Mouse (Mus musculus) adrenal gland (tissue): ENCODE measurements around the gene Pvr.

Experiments used
- intact Hi-C: fragments of 180-260 bp; cut with DNase I; formaldehyde crosslinking; loops from one replicate; pipeline ENCODE4 v1.15.1; 2025

Pvr gene

DNA sequence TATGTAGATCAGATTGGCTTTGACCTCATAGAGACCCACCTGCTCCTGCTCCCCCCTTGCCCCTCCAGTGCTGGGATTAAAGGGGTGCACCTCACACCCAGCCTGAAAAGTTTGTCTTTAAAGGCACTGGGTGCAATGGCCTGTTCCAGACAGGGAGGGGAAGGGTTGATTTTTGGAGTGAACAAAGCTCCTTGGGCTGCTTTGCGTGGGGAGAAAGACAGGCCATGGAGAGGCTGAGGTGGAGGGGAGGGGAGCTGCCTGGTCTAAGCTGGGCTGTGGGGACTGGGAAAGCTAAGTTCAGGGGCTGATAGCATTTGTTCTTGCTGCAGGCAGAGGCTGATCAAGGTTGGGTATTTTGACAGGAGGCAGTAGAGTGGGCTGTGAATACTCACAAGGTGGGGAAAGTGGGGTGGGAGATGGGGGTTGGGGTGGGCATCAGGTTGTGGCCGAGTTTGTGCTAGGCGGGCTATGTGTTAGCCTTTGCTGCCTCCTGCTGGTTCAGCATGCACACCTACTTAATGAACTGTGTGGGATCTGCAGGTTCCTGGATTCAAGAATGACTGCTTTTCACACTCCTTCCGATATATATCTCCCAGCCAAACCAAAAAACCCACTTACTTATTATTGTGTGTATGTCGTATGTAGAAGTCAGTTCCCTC is 48.9 kb downstream of the Pvr start:
- intact Hi-C loops, result loop anchor here (2.0 kb wide), 1 partner anchor 71 kb away; no protein-coding TSS in a partner anchor

DNA sequence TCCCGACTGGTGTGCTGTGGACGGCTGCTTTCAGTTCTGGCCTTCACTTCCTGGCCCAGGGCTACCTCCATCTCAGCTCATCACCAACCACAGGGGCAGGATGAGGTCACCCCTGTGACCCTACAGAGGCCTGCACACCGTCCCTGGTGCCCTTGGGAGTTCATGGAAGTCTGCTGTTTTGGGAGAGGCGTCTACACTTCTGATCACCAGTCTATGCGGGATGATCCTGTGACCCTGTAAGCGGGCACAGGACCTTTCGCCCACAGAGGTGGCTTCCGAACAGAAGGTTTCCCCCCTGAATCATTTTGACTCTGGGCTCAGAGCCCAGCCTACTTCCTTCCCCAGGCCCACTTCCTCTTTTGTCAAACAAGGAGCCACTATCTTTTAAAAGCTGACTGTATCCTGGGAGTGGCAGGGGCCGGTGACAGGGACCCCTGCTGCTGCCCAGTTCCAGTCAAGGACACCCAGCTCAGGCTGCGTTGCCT is 49.8 kb downstream of the Pvr start:
- intact Hi-C loops, result no loop called here

DNA sequence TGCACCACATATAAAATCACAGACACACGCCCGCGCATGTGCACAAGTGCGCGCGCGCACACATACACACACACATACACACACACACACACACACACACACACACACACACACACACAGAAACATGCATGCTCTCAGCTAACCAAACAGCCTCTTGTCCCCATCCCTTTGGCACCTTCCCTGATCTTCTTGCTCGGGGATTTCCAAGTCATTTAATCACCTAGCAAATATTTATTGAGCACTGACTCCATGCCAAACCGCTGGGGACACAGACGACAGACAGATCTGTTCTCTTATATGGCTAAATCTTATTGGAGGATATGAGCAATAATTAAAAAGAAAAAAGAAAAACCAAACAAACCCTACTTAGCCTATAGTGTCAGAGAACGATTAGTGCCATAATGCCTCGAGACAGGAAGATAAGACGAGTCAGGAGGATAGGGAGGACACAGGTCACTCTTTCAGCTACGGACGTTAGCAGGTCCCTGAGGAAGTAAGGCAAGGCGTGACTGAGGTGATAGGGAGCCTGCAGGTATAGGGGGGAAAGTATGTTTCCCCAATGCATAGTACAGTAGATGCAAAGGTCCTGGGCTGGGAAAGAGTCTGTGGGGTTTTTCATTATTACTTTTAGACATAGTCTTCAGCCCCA is 53.1 kb downstream of the Pvr start:
- intact Hi-C loops, result no loop called here

DNA sequence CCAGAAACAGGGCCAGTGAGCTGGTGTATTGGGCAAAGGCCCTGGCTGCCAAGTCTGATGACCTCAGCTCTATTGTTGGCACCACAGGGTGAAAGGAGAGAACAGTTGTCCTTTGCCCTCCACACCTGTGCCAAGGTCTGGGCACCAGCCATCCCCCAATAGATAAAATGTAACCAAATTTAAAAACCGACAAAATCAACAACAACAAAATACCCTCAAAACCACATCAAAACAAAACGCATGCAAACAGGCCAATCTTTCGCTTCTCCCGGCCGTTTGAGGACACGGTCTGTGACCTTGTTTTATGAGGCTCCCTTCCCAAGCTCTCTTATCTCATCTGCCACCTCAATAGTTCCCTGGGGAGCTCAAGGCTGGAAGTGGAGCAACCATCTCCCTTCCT is 54.5 kb downstream of the Pvr start:
- intact Hi-C loops, result no loop called here

DNA sequence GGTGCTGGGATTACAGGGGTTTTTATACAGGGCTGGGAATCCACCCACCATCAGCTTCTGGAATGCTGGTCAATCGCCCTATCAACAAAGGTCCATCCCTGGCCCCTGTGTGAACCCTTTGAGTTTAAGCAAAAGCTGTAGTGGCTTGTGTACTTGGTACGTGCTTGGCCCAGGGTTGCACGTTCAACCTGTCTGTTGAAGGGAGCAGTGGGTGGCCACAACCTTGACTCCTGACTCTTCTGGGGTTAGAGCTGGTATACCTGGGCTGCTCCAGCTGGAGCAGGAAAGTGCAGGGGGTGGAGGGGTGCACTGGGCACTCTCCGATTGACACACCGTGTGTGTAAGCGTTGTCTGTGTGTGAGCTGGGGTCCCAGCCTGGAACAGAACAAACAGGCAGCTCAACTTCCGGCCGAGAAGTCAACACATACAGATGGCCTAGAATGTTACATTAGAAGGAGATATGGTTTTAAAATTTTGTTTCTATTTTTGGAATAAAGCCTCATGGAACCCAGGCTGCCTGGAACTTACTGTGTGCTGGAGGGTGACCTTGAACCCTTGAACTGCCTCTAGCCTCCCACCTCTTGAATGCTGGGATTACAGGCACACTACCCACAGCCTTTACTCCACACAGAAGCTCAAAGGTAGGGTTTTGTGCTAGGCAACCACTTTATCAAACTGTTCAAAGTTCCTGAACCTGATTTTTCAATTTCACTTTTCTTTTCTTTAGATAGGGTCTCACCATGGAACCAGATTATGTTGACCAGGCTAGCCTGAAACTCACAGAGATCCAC is 55.5 kb downstream of the Pvr start:
- intact Hi-C loops, result no loop called here

DNA sequence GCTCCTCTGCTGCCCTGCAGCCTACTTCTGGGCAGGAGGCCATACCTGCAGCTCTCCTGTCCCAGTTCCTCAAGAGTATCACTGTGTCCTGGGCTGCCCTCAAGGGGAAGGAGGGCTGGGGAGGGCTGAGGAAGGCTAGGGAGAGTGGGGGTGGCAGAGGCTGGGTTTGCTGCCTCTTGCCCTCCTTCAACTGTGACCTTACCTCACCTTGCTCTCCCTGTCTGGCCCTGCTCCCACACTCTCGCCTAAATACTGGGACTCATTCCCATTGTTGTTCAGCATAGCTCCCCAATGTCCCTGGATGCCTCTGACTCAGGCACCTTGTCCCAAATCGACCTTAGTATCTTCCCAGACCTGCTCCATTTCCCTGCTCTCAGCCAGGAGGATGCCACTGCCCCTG is 56.7 kb downstream of the Pvr start:
- intact Hi-C loops, result no loop called here

DNA sequence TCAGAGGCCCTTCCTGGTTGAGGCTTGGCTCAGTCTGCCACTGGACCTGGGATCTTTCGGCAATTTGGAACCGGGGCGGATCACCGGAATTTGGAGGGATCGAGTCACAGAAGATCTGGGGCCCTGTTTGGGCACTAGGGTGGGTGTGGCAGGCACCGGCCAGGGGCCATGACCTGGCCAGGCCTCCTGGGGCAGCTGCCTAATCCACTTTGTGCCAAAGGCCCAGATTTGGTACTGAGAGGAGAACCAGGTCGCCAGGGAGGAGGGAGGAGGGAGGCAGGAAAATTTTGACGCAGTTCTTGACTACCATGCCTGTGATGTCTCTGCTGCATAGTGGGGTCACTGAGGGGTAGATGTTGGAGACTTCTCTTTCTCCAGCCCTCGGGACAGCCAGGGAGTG is 59.8 kb downstream of the Pvr start, which contains the start of gene Ceacam16:
Ceacam16 (minus strand) TSS at position 101 of the 400 bp plus-strand sequence.
- intact Hi-C loops, result no loop called here

DNA sequence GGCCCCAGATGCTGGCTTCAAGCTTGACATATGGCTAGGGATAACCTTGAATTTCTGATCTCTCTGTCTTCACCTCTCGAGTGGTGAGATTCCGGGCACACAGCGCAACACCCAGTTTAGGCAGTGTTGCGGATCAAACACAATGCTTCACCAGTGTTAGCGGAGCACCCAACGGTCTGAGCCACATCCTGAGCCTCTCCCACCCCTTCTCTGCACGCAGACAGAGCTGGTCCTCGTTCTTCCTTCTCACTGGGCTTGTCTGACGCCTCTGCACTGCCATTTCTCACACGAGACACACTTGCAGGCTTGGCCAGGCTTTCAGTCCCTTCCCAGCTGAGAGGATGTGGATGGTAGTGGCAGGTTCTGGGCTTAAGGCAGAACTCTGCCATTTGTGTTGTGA is 61.2 kb downstream of the Pvr start:
- intact Hi-C loops, result no loop called here

DNA sequence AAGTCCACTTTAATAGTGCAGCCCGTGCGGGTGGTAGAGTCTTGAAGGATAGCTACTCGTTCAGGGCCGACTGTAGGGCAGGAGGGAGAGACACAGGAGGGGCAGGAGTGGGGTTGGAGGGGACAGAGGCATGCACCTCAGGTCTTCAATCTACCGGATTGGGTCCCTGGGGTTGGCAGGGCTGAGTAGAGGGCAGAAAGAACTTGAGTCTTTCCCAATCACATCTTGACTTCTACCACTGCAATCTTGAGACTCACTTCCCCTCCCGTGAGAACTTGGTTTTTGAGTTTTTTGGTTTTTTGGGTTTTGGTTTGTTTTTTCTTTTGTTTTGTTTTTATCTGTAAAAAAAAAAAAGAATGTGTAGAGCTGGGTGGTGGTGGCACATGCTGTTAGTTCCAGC is 64.7 kb downstream of the Pvr start:
- intact Hi-C loops, result no loop called here

DNA sequence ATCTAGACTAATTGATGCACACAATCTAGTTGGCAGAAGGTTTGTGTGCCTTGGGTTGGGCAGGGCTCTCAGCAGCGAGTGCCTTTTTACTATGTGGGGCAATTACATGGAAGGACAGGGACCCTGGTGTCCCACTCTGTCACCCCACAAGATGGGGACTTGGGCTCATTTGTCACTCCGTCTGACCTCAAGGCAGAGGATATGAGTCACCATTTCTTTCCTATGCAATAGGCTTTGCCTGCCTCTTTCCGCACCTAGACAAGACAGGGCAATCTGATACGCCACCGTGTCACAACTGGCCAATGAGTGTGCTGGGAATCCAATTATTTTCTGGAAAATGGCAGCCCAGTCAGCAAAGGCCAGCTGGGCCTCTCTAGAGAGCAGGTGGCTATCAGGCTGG is 65.3 kb downstream of the Pvr start:
- intact Hi-C loops, result no loop called here
